Mouse (Mus musculus): Measurements from ENCODE around the gene 9030624G23Rik.
"Not testable (repeated sequence)": the region's sequence is repeated elsewhere in the genome, so short reads cannot be mapped to it uniquely, and the experiment has no call there.

The 9030624G23Rik gene

DNA sequence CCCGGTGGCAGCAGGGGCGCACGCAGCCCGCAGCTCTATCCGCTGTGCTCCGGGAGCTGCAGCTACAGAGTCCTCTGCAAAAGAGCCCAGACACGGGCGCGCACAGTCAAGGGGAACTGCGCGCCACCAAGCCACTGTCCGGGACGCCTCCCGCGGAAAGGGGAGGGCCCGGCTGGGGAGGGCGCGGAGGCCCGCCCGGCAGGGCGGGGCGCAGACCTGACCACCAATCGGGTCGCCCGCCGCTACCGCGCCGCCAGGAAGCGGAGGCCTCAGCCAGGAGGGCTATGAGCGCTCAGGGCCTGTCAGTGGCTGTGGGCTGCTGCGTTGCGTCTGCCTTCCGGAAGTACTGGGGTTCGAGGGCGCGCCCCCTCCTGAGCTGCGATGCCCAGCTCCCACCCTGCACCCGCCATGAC is at the start of gene 9030624G23Rik:
TSS of gene 9030624G23Rik (minus strand) at position 139 of the 413 bp plus-strand sequence.
- DNase-seq (ENCODE audit: extremely low read depth, low read depth, low spot score): not testable (repeated sequence)

DNA sequence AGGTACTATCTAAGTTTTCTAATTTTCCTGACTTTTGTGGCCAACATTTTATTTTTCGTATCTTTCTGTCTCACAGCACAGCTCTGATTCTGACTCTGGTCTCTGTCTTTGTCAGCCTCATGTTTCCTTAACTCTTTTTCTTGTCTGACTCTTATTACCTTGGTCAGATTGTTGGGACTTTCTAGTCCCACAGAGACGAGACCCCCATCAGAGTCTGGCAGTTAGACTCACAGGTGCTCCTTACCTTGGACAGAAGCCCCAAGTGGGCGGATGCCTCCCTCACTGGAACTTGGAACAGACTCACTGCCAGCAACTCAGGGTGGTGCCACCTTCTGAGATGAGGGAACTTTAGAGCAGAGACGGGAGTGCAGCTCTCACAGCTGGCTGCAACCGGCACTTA is 13.9 kb downstream of the 9030624G23Rik start:
- not testable (repeated sequence) for DNase-seq (ENCODE audit: extremely low read depth, low read depth, low spot score)

Data from fat pad, adult 2 months (tissue).